Mouse (Mus musculus) neural tube, embryonic 11.5 days (tissue): ENCODE measurements at regions not wholly inside any gene's neighbourhood (a gene's known extent, or its start where the extent isn't known, plus 50 kb on each side); places are given as distances from the start of the nearest gene placed in this dataset.

Source experiments
- ATAC-seq: fragments of 200-750 bp; cut with Nextera tagmentation; 2 replicates; pipeline ENCODE4 v1.8.0; 2017; ENCODE audit warnings: moderate number of reproducible peaks, mild to moderate bottlenecking, moderate TSS enrichment, moderate library complexity; ENCODE audit not compliant: insufficient read depth, low FRiP score, low TSS enrichment
- DNase-seq: peaks from one replicate; pipeline ENCODE4 v3.0.0-alpha.2; 2015; ENCODE audit warnings: low spot score
- H3K27ac ChIP-seq: fragments of 300-500 bp; sonication (generic); 2 replicates; pipeline ENCODE4 v1.5.1; 2014; ENCODE audit warnings: low read depth, mild to moderate bottlenecking, low read length
- H3K27me3 ChIP-seq: fragments of 300-500 bp; sonication (generic); 2 replicates; pipeline ENCODE4 v1.6.1; 2014; ENCODE audit warnings: mild to moderate bottlenecking, low read length, mixed read lengths; ENCODE audit not compliant: control insufficient read depth, insufficient read depth
- H3K36me3 ChIP-seq: fragments of 300-500 bp; sonication (generic); 2 replicates; pipeline ENCODE4 v1.6.1; 2014; ENCODE audit warnings: mild to moderate bottlenecking, low read length, moderate library complexity, mixed read lengths; ENCODE audit not compliant: control insufficient read depth, insufficient read depth
- H3K4me1 ChIP-seq: fragments of 300-500 bp; sonication (generic); 2 replicates; pipeline ENCODE4 v1.6.1; 2014; ENCODE audit warnings: low read length, mixed read lengths; ENCODE audit not compliant: control insufficient read depth, insufficient read depth
- H3K4me2 ChIP-seq: fragments of 300-500 bp; sonication (generic); 2 replicates; pipeline ENCODE4 v1.6.1; 2014; ENCODE audit warnings: low read depth, mild to moderate bottlenecking, moderate library complexity
- H3K4me3 ChIP-seq: fragments of 300-500 bp; sonication (generic); 2 replicates; pipeline ENCODE4 v1.5.1; 2014; ENCODE audit warnings: low read depth, low read length
- H3K9ac ChIP-seq: fragments of 300-500 bp; sonication (generic); 2 replicates; pipeline ENCODE4 v1.6.1; 2014; ENCODE audit warnings: mild to moderate bottlenecking, low read length
- H3K9me3 ChIP-seq: fragments of 300-500 bp; sonication (generic); 2 replicates; pipeline ENCODE4 v1.6.1; 2016; ENCODE audit warnings: low read length; ENCODE audit not compliant: control insufficient read depth
- WGBS: fragments of 180-500 bp; shearing (Covaris S2); extraction: QIAGEN DNeasy Blood & Tissue Kit; methylation state at CpG from one replicate; pipeline ENCODE4 v1.1.7; 2014; 5-methylcytosine and 5-hydroxymethylcytosine counted together

DNA sequence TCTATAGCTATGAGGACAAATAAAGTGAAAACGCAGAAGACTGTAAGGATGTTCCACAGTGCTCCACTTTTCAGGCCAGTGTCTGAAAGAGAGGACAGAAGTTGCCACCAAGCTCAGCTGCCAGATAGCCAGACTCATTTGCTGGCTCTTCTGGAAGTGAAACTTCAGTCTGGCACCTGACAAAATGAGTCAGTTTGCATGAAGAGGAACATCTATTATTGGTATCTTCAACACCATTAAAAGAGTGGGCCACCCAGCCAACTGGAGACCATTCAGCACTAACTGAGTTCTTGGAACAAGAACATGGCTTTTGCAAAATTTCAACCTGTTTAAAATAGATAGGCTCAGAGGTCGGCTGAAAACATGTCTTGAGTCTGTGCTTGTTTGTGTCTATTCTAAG is 592.4 kb upstream of the Tbl1xr1 start:
- Histone ChIP-seq H3K9me3 (no peaks in the 10 kb centered on the region), H3K4me2 (no peak overlapping the region), H3K36me3 (no peaks in the 10 kb centered on the region), H3K4me3 (no peak overlapping the region), H3K27ac (no peak overlapping the region), H3K27me3 (no peaks in the 10 kb centered on the region), H3K9ac (no peak overlapping the region), H3K4me1 (no peaks in the 10 kb centered on the region)
- WGBS = 94% methylated on average over 2 of the region's 2 CpGs
- DNase-seq (no peak), ATAC-seq (no peak)

DNA sequence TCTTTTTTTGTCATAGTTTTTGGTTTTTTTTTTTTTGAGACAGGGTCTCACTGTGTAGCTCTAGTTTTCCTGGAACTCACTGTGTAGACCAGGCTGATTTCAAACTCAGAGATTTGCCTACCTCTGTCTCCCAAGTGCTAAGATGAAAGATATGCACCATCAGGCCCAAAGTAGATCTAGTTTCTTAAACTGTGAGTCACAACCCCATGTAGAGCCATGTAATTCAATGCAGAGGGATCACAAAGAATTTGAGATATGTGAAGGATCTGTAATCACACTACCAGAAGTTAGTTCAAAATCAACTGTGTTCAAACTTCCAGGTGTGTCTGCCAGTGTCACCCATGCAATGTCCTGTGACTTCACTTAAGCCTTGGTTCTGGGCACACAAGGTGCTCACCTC is 591.0 kb upstream of the Tbl1xr1 start:
- H3K4me1 ChIP-seq = no peaks in the 10 kb centered on the region
- H3K36me3 ChIP-seq = no peaks in the 10 kb centered on the region
- H3K27me3 ChIP-seq = no peaks in the 10 kb centered on the region
- no peak overlapping the region for H3K4me3 ChIP-seq
- H3K27ac ChIP-seq = no peak overlapping the region
- no peak for DNase-seq
- H3K9me3 ChIP-seq = no peaks in the 10 kb centered on the region
- H3K4me2 ChIP-seq = no peak overlapping the region
- H3K9ac ChIP-seq = no peak overlapping the region
- no peak for ATAC-seq

DNA sequence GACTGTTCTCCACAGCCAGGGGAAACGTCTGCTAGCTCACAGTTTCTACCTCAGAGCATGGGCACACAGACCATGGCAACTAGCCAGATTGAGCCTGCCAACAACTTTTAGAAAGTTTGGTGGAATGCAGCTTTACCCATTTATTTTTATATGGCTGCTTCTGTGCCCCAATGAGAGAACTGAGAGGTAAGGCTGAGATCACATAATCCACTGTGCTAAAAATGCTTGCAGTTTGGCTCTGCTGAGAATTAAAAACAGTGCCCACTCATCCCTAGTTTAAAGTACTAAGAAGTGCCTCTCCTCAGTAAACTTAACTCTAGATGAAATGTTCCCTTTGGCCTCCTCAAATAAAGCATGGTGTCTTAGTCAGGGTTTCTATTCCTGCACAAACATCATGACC is 586.9 kb upstream of the Tbl1xr1 start:
- 85% methylated on average over 1 of the region's 1 CpGs for WGBS
- Histone ChIP-seq H3K9ac (no peak overlapping the region), H3K4me3 (no peak overlapping the region), H3K27ac (no peak overlapping the region), H3K4me2 (no peak overlapping the region), H3K27me3 (no peaks in the 10 kb centered on the region), H3K4me1 (no peaks in the 10 kb centered on the region), H3K9me3 (no peaks in the 10 kb centered on the region), H3K36me3 (no peaks in the 10 kb centered on the region)
- ATAC-seq (no peak), DNase-seq (no peak)

DNA sequence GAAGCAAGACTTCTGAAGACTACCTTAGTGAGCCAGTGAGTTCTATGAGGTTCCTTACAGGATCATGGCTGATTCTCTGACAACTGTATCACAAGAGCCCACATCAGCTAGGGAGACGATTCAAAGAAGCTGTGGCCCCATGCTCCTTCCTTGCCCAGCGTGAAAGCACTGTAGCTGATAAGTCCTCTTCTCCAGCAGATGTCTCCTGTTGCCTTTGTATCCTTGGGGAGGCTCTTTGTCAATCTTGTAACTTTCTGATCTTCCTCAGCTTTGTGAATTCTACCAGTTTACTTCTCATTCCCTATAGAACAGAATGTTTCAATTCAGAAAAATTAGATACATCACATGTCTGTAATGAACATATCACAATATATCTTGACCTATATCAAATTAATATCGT is 584.0 kb upstream of the Tbl1xr1 start:
- no peaks in the 10 kb centered on the region for H3K27me3 ChIP-seq
- WGBS = 69% methylated on average over 3 of the region's 3 CpGs
- no peaks in the 10 kb centered on the region for H3K36me3 ChIP-seq
- H3K9me3 ChIP-seq = no peaks in the 10 kb centered on the region
- H3K4me3 ChIP-seq = no peak overlapping the region
- no peak overlapping the region for H3K27ac ChIP-seq
- no peak for DNase-seq
- ATAC-seq = no peak
- H3K4me2 ChIP-seq = no peak overlapping the region
- H3K4me1 ChIP-seq = no peaks in the 10 kb centered on the region
- no peak overlapping the region for H3K9ac ChIP-seq

DNA sequence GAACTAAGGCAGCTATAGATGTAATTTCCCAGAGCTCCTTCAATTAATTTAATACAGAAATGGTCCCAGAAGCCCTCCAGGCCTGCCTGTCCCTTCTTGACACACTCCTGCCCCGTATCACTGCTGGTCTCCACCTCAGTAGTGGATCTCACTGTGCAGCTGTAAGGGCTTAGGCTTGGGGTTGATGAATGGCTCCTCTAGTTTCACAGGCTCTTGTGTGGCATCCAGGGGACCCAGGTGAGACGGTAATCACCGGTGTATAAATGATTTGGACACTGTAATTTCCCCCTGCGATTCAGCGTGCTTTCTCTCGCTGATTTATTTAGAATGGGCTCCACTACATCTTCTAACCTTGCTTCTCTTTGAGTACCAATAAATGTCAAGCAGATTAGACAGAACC is 583.1 kb upstream of the Tbl1xr1 start:
- 64% methylated on average over 6 of the region's 6 CpGs for WGBS
- Histone ChIP-seq H3K27me3 (no peaks in the 10 kb centered on the region), H3K27ac (no peak overlapping the region), H3K4me1 (no peaks in the 10 kb centered on the region), H3K9ac (no peak overlapping the region), H3K36me3 (no peaks in the 10 kb centered on the region), H3K4me3 (no peak overlapping the region), H3K4me2 (no peak overlapping the region), H3K9me3 (no peaks in the 10 kb centered on the region)
- DNase-seq (no peak), ATAC-seq (peak; percentile 35; the same call in 1 of the 2 replicates)

DNA sequence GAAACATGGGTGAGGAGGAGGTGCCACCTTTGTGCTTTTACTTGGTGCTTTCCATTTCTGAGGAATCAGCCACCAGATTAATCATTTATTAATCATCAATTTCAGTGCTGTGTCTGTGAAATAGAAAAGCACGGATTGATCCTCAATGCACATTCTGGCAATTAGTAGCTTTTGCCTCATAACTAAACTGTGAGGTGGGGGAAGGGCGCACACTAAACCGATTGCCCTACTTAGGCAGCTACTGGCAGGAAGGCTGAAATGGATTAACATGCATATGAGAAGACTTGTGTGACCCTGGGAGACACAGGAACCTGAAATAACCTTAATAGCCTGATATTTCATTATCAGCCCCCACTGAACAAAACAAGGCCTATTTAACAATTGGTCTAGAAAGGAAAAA is 581.5 kb upstream of the Tbl1xr1 start:
- Histone ChIP-seq H3K4me1 (no peaks in the 10 kb centered on the region), H3K9me3 (no peaks in the 10 kb centered on the region), H3K27me3 (no peaks in the 10 kb centered on the region), H3K9ac (no peak overlapping the region), H3K4me2 (no peak overlapping the region), H3K27ac (no peak overlapping the region), H3K4me3 (no peak overlapping the region), H3K36me3 (no peaks in the 10 kb centered on the region)
- no peak for ATAC-seq
- 62% methylated on average over 3 of the region's 3 CpGs for WGBS
- DNase-seq = no peak

DNA sequence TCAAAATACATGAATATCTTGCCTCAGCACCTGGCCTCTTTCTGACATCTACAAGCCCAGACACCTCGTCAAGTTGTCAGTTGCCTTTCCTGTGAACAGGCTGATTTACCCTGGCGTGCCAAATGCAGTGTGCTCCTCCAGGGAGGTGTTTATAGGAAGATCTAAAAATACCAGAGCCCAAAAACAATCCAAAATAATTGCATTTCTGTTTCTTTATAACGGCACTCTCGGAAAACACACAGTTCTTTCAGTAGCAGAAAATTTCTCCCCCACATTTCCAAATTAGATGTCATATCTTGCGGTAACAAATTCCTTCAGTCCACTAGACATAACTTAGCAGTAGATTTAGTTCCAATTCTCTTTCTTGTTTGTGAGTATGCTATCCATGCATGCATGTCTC is 580.8 kb upstream of the Tbl1xr1 start:
- Histone ChIP-seq H3K9ac (no peak overlapping the region), H3K36me3 (no peaks in the 10 kb centered on the region), H3K27ac (no peak overlapping the region), H3K4me2 (no peak overlapping the region), H3K4me1 (no peaks in the 10 kb centered on the region), H3K27me3 (no peaks in the 10 kb centered on the region), H3K4me3 (no peak overlapping the region), H3K9me3 (no peaks in the 10 kb centered on the region)
- no peak for ATAC-seq
- 83% methylated on average over 5 of the region's 5 CpGs for WGBS
- no peak for DNase-seq

DNA sequence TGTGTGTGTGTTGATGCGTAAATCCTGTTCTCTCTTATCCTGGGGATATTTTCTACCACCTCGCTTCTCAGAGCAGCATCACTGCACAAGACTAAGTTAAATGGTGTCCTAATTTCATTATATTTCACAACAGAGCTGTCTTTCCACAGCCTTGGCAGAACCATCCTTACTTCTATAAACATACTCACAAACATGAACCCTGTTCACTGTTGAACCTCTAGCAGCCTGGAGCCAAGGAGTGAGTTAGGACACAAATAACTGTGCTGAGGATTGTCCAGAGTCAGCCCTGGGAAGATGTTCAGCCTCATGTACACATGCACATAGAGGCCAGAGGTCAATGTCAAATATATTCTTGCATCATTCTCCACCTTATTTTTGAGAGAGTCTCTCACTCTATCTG is 580.3 kb upstream of the Tbl1xr1 start:
- Histone ChIP-seq H3K36me3 (no peaks in the 10 kb centered on the region), H3K4me2 (no peak overlapping the region), H3K4me1 (no peaks in the 10 kb centered on the region), H3K9ac (no peak overlapping the region), H3K9me3 (no peaks in the 10 kb centered on the region), H3K27me3 (no peaks in the 10 kb centered on the region), H3K4me3 (no peak overlapping the region), H3K27ac (no peak overlapping the region)
- 92% methylated on average over 2 of the region's 2 CpGs for WGBS
- no peak for ATAC-seq
- no peak for DNase-seq

DNA sequence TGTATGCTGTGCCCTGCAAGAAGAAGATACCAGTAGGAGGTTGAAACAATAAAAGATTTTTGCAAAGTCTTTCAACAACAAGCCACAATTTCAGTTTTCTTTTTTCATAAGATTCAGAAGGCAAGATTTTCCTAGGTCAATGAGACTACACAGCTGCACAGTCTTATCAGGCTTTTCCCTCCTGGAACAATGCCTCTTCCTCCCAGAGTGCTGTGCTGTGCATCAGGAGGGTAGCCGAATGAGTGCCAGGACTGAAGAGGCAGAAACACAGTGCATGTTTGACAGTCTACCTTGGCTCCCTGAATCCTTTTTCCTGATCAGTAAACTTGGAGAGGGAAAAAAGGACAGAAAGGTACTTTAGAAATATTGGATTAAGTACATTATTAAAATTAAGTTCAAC is 579.4 kb upstream of the Tbl1xr1 start:
- no peaks in the 10 kb centered on the region for H3K36me3 ChIP-seq
- no peak for ATAC-seq
- no peaks in the 10 kb centered on the region for H3K9me3 ChIP-seq
- no peak for DNase-seq
- H3K4me3 ChIP-seq = no peak overlapping the region
- H3K27me3 ChIP-seq = no peaks in the 10 kb centered on the region
- H3K9ac ChIP-seq = no peak overlapping the region
- no peaks in the 10 kb centered on the region for H3K4me1 ChIP-seq
- WGBS = 71% methylated on average over 1 of the region's 1 CpGs
- no peak overlapping the region for H3K4me2 ChIP-seq
- no peak overlapping the region for H3K27ac ChIP-seq
